Mouse (Mus musculus): Measurements from ENCODE around the gene Itgb2.

Gene Itgb2

DNA sequence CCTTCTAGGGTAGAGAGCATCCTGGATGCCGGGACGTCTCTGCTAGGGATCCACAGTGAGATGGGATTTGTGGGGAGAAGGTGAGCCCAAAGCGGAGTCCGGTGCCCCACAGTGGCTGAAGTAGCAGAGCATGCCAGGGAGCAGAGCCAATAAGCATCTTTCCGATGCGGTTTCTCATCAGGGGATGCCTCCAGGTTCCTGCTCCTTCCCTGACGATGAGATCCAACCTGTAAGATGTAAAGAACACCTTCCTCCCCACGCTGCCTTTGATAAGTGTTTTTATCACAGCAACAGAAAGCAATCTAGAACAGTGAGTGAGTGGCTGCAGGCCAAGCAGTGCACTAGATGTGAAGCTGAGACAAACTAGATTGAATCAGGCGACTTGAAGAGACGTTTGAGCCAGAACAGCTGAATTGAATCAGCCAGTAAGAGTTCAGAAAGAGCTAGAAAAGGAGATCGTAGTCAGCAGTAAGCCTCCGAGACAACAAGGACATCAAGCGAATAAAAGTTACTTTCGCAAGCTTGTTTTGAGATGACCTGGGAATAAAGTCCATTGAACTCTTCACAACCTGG is 13.6 kb upstream of the Itgb2 start:
- no peak for DNase-seq (ENCODE audit: low spot score in 2 of 2)

- DNase-seq (ENCODE audit: low spot score in 2 of 2) = peak; percentile 67 to 73
These were observed 12.9 kb upstream of the Itgb2 start for GRCm38 (mm10) chr10:77517066-77517620.

GRCm38 (mm10) chr10:77517801-77518200 is 12.3 kb upstream of the Itgb2 start:
- DNase-seq (ENCODE audit: low spot score in 2 of 2) = no peak

DNA sequence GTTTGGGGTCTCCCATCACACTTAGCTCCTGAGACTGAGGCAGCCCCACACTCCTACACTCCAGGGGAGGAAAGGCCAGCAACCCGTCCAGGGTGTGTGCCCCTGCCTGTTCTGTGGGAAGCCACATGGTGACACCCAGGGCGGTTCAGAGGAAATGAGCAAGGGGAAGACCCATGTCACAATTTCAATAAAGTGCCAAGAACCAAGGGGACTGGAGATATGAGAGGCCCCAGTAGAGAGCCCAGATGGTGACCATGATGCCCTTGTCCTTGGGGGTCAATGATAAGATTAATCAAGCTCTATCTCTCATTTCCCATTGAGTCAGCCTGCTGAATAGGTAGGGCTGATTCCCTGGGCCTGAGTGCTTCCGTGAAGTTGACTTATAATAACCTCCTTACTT is 10.9 kb upstream of the Itgb2 start:
- DNase-seq (ENCODE audit: low spot score in 2 of 2) = peak; percentile 59 to 68

DNA sequence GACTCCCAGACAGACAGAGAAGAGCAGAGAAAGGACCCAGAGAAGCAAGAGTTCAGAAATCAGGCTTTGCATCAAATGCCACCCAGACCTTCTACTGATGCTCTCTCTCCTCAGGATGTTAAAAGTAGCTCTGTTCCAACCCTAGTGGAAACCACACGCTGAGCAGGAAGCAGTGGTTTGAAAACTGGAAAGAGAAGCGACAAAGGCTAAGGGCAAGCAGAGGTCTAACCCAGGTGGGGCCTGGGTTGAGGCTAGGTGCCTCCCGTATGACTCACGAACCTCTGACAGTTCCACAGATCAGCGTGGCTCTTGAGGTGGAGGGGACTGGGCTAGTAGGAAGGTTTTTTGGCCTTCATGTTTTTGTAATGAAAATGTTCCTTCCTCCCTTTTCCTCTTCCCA is 9.6 kb upstream of the Itgb2 start:
- DNase-seq (ENCODE audit: low spot score in 2 of 2) = no peak

DNA sequence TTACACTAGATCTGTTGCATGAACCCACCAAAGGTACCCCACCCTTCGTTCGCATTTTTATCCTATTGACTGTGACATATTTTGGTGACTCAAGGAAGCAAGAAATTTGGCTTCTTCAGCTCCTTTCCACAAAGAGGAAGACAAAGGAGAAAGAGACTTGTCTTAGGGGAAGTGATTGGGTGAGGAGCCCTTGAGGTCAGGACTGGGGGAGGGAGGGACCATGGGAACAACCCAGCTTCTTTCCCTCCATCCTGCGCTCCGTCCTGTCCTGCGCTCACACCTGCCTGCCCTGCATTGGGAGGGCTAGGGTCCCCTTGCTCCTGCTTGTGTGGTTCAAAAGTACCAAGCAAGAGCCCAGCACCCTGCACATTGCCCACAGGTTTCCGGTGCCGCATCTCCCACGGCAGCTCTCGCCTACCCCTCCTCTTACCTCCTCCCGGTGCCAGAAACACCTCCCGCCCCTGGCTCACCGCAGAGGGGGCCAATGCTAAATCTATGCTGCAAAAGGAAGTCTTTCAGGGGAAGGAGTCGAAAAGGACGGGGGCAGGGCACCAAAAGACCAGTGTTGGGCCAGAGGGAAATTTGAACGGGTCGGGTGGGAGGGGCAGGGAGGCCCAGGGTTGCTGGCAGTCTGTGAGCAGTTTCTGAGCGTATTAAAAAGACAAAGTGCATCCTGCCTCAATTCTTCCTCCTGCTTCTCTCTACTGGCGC is 7.9 kb upstream of the Itgb2 start:
- DNase-seq (ENCODE audit: low spot score in 2 of 2) = no peak

DNA sequence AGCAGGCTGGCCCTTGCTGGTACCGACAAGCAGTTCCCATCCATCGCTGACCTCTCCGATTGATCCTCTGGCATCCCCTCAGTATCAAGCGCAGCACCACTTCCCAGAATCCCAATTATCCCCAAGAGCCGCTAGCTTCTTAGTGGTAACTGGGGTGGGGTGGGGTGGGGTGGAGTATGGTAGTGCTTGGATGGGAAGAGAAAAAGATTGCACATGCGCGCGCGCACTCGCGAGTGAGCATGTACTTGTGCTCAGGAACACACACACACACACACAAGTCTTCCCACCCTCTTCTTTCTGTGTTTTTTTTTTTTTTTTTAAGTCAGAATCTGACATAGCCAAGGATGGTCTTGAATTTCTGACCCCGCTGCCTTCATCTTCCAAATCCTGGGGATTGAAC is 7.3 kb upstream of the Itgb2 start:
- no peak for DNase-seq (ENCODE audit: low spot score in 2 of 2)

DNA sequence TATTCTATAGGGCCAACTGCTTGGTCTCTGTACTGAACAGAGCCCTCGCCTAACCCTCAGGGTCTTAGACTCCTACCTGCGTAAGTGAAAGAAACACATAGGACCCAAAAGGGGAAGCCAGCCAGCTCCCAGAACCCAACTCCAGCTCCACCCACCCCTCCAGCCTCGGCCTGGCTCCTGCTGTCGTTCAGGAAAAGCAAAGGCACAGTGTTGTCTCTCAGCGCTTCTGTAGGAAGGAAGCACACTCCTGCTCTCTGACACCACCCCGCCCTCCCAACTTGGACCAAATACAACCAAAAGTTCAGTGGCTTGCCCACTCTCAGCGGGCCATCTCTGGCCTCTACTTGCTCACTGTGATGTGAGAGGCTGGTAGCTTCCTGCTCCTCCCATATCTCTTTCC is 6.7 kb upstream of the Itgb2 start:
- no peak for DNase-seq (ENCODE audit: low spot score in 2 of 2)

DNA sequence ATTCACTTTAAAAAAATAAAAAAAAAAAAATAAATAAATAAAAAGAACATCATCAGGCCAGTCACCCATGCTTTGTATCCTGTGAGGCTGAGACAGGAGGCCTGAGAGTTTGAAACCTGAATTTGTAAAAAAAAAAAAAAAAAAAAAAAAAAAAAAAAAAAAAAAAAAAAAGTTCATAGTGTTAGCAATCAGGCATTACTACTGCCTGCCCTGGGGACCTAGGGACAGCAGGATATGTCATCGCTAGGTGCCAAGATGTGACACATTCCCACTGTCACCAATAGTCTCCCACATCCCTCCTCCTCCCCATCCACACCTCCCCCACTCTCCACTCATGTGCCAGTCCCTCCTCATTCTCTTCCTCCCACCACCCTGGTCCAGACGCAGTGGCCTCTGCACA is 3.6 kb upstream of the Itgb2 start:
- DNase-seq (ENCODE audit: low spot score in 2 of 2) = no peak

DNA sequence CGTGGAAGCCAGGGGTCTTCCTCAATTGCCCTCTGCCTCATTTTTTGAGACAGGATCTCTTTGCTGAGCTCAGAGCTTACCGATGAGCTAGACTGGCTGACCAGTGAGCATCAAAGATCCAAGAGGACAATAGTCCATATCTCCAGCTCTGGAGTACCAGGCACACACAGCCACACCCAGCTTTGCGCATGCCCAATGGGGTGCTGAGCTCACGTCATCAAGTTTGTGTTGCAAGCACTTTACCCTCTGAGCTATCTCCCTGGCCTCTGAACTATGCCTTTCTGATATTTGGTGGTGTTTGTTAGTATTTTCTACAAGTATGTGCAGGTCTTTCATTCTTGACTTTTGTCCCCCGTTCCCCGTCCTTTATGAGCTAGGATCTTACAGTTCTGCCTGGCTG is 1.4 kb upstream of the Itgb2 start:
- peak in 1 of 2 experiments; percentile 68 for DNase-seq (ENCODE audit: low spot score in 2 of 2)

DNA sequence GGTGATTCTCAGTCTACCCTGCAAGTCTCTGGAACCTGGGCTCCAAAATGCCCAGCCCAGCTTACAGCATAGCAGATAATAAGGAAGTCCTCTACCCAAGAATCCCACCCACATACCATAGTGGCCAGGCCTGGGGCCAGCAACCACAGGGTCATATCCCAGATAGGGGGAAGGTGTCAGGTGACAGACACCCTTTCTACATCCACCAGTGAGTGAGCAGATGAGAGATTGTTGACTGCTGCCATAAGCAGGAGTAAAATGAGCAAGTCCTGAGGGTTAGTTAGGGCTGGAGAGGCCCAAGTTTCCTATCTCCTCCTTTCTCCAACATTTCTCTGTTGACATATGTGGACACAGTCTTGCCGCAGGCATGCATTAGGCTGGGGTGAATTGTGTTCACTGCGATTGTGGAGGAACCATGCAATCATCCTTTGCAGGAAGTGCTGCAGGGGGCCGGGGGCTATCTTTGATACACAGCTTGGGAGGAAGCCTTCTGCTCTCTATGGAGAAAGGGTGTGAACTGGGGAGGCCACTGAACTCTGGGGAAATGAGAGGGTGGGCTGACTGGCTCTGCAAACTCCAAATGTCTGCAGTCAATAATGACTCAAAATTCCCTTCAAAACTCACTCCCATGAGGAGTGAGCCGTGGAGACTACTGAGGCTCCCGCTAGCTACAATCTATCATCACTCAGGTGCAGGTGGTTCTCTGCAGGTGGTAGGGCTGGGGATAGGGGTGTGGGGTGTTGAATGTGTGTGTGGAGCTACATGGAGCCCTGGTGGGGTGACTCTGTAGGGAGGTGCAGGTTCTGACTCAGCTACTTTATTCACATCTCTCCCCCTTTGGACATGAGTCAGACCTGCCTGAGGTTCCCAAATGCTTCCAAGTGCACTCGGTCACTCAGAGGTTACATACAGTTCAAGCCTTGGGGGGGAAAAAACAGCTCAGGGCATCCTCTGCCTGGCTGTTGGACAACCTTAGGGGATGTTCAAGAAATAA is 1.3 kb downstream of the Itgb2 start:
- DNase-seq (ENCODE audit: low spot score in 2 of 2) = no peak

DNA sequence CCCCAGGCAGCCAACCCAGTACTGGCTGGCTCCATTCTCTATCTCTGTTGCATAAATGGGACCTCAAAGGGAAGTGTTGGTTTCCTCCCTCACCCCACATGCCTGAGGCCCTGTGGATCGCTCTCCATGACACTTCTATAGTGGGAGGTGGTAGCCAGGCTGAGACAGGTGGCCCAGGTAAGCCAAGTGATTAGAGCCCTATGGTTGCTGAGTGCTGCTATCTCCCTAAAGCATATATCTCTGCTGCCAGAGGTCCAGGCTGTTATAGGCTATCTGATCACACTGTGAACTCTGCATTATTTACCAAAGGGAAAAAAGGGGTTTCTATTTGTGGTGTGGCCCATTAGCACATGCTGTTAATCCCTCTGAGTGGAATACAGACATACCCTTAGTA is 2.0 kb downstream of the Itgb2 start:
- no peak for DNase-seq (ENCODE audit: low spot score in 2 of 2)

DNA sequence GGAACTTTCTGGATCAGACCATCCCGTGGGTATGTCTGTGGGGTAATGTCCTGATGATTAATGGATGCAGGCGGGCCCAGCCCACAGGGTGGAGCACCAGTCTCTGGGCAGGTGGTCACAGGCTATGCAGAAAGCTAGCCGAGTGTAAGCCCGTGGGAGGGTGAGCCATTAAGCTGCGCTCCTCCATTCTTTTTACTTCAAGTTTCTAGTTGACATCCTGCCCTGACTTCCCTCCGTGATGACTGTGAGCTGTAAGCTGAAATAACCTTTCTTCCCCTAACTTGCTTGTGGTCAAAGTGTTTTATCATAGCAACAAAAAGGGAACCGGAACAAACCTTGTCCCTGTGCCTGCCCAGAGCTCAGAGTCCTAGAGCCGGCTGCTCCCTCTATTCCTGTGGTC is 6.7 kb downstream of the Itgb2 start:
- no peak for DNase-seq (ENCODE audit: low spot score in 2 of 2)

GRCm38 (mm10) chr10:77537215-77538209 is 7.5 kb downstream of the Itgb2 start:
- DNase-seq (ENCODE audit: low spot score in 2 of 2) = no peak

GRCm38 (mm10) chr10:77539320-77539945 is 9.4 kb downstream of the Itgb2 start:
- no peak for DNase-seq (ENCODE audit: low spot score in 2 of 2)

DNA sequence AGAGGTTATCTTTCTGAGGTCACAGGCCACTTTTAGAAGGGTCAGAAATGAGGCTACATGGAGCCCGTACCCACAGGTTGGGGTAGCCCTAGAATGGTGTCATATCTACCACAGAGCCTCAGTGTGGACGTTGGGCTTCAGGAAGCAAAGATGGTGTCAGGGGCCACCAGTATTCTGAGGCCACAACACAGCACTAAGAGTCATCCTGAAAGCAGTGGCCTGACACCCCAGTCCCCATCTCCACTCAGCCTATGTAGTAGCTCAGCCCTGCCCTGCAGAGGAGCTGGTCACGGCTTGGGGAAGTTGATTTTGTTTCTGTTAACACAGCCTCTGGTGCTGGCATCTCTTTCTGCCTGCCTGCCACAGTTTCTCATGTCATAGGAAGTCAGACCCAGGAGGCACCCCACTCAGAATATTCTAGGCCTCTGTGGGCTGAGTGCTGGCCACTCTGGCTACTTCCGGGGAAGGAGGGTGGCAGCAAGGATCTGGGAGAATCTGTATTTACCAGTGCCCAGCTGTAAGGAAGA is 10.6 kb downstream of the Itgb2 start:
- DNase-seq (ENCODE audit: low spot score in 2 of 2) = no peak

DNA sequence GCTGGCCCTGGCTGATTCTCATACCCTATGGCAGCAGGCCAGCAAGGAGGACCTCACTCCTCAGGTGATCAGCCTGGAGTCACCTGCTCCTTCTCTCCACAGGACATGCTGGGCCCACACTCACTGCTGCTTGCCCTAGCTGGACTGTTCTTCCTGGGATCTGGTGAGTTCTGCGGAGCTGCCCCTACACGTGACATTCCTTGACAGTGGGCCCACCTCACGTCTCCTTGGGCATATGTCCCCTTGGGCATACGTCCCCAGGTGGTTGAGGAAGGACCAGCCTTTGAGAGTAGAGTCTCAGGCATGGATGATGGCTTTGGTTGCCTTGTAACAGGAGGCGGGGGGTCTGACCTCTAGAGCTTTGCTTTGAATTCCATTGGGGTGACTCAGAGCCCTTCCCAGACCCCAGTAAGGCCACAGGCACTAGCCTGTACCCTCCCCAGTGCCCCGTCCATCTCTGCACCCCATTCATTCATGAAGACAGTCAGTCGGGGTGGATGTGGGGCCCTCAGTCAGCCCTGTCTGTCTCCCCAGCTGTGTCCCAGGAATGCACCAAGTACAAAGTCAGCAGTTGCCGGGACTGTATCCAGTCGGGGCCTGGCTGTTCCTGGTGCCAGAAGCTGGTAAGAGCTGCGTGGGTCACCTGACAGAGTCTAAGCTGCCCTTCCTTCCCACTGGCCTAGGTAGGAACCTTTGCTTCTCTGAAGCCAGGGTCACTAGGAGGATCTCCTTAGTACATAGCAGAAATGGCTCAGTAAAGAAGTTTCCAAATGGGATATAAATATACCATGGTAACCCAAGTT is 12.0 kb downstream of the Itgb2 start:
- no peak for DNase-seq (ENCODE audit: low spot score in 2 of 2)

GRCm38 (mm10) chr10:77543226-77543625 is 13.2 kb downstream of the Itgb2 start:
- DNase-seq (ENCODE audit: low spot score in 2 of 2) = no peak

DNA sequence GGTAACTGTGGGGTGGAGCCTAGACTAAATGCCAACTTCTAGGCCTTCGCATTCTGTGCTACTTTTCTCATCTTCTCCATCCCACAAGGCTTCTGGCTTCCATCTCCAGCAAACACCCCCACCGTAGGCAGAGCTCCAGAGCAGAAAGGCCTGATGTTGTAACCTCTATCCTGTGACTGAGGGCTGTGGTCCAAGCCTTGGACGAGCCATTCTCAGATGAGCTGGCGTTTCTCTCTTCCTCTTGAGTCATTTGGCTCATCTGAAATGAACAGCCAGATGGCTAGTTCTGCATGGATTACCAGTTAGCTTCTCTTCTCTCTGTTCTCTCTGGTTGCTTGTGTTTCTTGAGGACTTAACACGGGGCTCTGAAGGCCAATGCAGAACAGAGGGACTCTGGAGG is 14.9 kb downstream of the Itgb2 start:
- DNase-seq (ENCODE audit: low spot score in 2 of 2) = peak; percentile 55 to 85

Measured in urinary bladder, postnatal 36 days (tissue).